Mouse (Mus musculus) right cerebral cortex, postnatal 25 days (tissue): ENCODE results near the gene Olfr731.

Experiments
- DNase-seq: peaks from one replicate; pipeline ENCODE4 v3.0.0; 2022

Olfr731 gene

GRCm38 (mm10) chr14:50241766-50242165 lies at the start of gene Olfr731:
Olfr731 (minus strand) TSS chr14:50241866.
- DNase-seq: no peak

GRCm38 (mm10) chr14:50284106-50284505 lies 42.4 kb upstream of the Olfr731 start, which contains the start of gene Olfr732:
Olfr732 (minus strand) TSS chr14:50284206.
- no peak for DNase-seq

- DNase-seq: no peak
Measured at GRCm38 (mm10) chr14:50188098-50188497, 53.6 kb downstream of the Olfr731 start, which contains the start of gene Olfr730. Olfr730 (minus strand) TSS chr14:50188198.
